ENCODE assay signal across 8 mouse cellular contexts in genomic region chr3:94582456-94582891, GRCm38 (mm10). TPM values are rescaled to one million over a fixed set of nuclear protein-coding genes. Genes with fewer than 3 reads are reported as not detected.
DNase-seq lines count a peak whose midpoint lies in the region; ATAC-seq and TF ChIP-seq lines count a peak whose summit lies in the region.

Gene Snx27 (minus strand): TSS chr3:94582716.

- peak within 1 kb of the TSS; percentile 92 for H3K4me3 ChIP-seq in hindbrain, postnatal 0 days (ENCODE audit: low read length)
- peak within 1 kb of the TSS; percentile 97 for H3K4me3 ChIP-seq in left cerebral cortex, adult 2 months

- no peaks in the 10 kb centered on the region for H3K36me3 ChIP-seq in hindbrain, postnatal 0 days (ENCODE audit: insufficient read depth, low read length)

- H3K9me3 ChIP-seq in hindbrain, postnatal 0 days (ENCODE audit: low read length) = no peaks in the 10 kb centered on the region

- H3K9ac ChIP-seq in hindbrain, postnatal 0 days (replicated peaks; ENCODE audit: low read length) = peak within 1 kb of the TSS; percentile 95

- peak within 1 kb of the TSS; percentile 65 for H3K4me2 ChIP-seq in hindbrain, postnatal 0 days (ENCODE audit: low read depth, low read length)

- DNase-seq in T-cell, adult 2 months (ENCODE audit: low spot score) = peak; percentile 88
- peak; percentile 88 for DNase-seq in cerebellum, postnatal 36 days
- DNase-seq in gastrocnemius, adult 18-20 months (ENCODE audit: low spot score) = peak; percentile 92
- peak; percentile 98 for DNase-seq in hindbrain, postnatal 0 days (ENCODE audit: low spot score)
- DNase-seq in left cerebral cortex, adult 2 months (ENCODE audit: extremely low spot score in 1 of 2, low spot score in 2 of 2) = peak; percentile 83 to 91
- peak; percentile 91 to 93 for DNase-seq in right cerebral cortex, adult 2 months (ENCODE audit: low spot score in 2 of 2)
- DNase-seq in urinary bladder, postnatal 14 days (ENCODE audit: low spot score) = peak; percentile 88

- TF ChIP-seq CTCF in hindbrain, postnatal 0 days (IDR thresholded peaks at IDR 0.05; ENCODE audit: low read depth) = no peak
- TF ChIP-seq CTCF in left cerebral cortex, adult 2 months (IDR thresholded peaks at IDR 0.05) = no peak; the same call in 1 of the 2 replicates

- peak within 1 kb of the TSS; percentile 94 for H3K27ac ChIP-seq in hindbrain, postnatal 0 days
- H3K27ac ChIP-seq in left cerebral cortex, adult 2 months = peak within 1 kb of the TSS; percentile 98

- intact Hi-C loops in left cerebral cortex, adult 2 months (cut with DNase I) = loop anchor here (2.0 to 5.0 kb wide), 3 partner anchors 125 to 255 kb away; partner anchors contain the start of genes Mrpl9, Oaz3 and Pogz

- H3K27me3 ChIP-seq in hindbrain, postnatal 0 days (ENCODE audit: insufficient read depth, low read length) = no peaks in the 10 kb centered on the region

- ATAC-seq in hindbrain, postnatal 0 days = peak; percentile 98
- peak; percentile 83 for ATAC-seq in megakaryocyte, adult 5-6 weeks (ENCODE audit: poor library complexity, severe bottlenecking)

- under 1% methylated on average over 39 of the region's 42 CpGs for WGBS in hindbrain, postnatal 0 days

- H3K4me1 ChIP-seq in hindbrain, postnatal 0 days (ENCODE audit: insufficient read depth, low read length) = peaks cover 13% of the 10 kb centered on the region

RNA-seq across cellular contexts. Expression of gene Snx27, which starts in this region (rescaled TPM):
- 10 to 100 TPM; 32.5 to 38.7 TPM for total RNA-seq in gastrocnemius, adult 18-20 months (2021)
- total RNA-seq in hindbrain, postnatal 0 days (2014; rRNA removed) = 71.3 and 79.9 TPM in 2 replicates
- polyA plus RNA-seq in hindbrain, postnatal 0 days (2015; fragmentation: Nextera tagmentation; extraction: Ambion mirVana) = 81.7 and 82.1 TPM in 2 replicates
- 100 to 1,000 TPM; 102 to 107 TPM for total RNA-seq in left cerebral cortex, adult 2 months (2021)
- 31.3 and 35.9 TPM in 2 replicates for total RNA-seq in megakaryocyte, adult 5-6 weeks (2015)
- total RNA-seq in megakaryocyte, adult 5-6 weeks (2017) = 33.8 and 39.8 TPM in 2 replicates

Comparison
In these comparisons a context has a peak if more than half of its experiments do, and no peak if none do; other contexts are left out.
1. Peak in every context shown above with its lines: DNase-seq, ATAC-seq, H3K4me3 ChIP-seq and H3K27ac ChIP-seq.